Mouse (Mus musculus): ENCODE results near the gene Arhgef11. TPM values are rescaled to one million over a fixed set of nuclear protein-coding genes. Genes with fewer than 3 reads are reported as not detected.
"Not testable (repeated sequence)": the region's sequence is repeated elsewhere in the genome, so short reads cannot be mapped to it uniquely, and the experiment has no call there.

The Arhgef11 gene
- 26.2 and 26.5 TPM in 2 replicates for polyA plus RNA-seq (2015; fragmentation: Nextera tagmentation; extraction: Ambion mirVana)

- peaks cover 36% of the 10 kb centered on the region for H3K4me1 ChIP-seq (ENCODE audit: control insufficient read depth, insufficient read depth, low read length)
- H3K36me3 ChIP-seq (ENCODE audit: control insufficient read depth, insufficient read depth, low read length) = no peaks in the 10 kb centered on the region
- H3K9me3 ChIP-seq (replicated peaks; ENCODE audit: control insufficient read depth, low read length, poor library complexity, severe bottlenecking) = no peaks in the 10 kb centered on the region
- peak within 1 kb of the TSS; percentile 94 for H3K27ac ChIP-seq (ENCODE audit: low read length)
- WGBS = 1% methylated on average over 68 of the region's 101 CpGs
- H3K4me3 ChIP-seq (ENCODE audit: low read depth, low read length) = peak within 1 kb of the TSS; percentile 88
- peak within 1 kb of the TSS; percentile 91 for H3K4me2 ChIP-seq (ENCODE audit: low read length)
- ATAC-seq = peak; percentile 94
- peak within 1 kb of the TSS; percentile 93 for H3K9ac ChIP-seq (ENCODE audit: low read depth, low read length)
- H3K27me3 ChIP-seq (ENCODE audit: control insufficient read depth, insufficient read depth, low read depth, low read length) = no peaks in the 10 kb centered on the region
Observed at GRCm38 (mm10) chr3:87616957-87617810, at the start of gene Arhgef11. Arhgef11 (plus strand) TSS chr3:87617559.

GRCm38 (mm10) chr3:87568681-87569080 lies 48.7 kb upstream of the Arhgef11 start:
- H3K4me2 ChIP-seq (ENCODE audit: low read length) = no peak overlapping the region
- no peaks in the 10 kb centered on the region for H3K9me3 ChIP-seq (replicated peaks; ENCODE audit: control insufficient read depth, low read length, poor library complexity, severe bottlenecking)
- WGBS = 97% methylated on average over 5 of the region's 5 CpGs

DNA sequence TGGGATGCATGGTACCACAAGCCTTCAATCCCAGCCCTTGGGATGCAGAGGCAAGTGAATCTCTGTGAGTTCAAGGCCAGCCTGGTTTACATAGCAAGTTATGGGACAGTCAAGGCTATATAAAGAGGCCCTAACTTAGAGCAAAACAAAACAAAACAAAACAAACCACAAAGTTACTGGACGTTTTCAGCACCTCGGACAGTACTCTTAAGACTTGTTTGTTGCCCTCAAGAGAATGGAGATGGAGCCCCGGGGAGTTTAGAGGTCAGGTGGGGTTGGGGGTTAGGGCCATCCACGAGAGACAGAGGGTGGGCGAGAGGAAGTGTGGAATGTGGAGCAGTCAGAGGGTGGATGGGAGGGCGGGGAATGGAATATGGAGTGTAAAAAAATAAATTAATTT lies 41.6 kb upstream of the Arhgef11 start:
- WGBS = 38% methylated on average over 6 of the region's 6 CpGs
- Histone ChIP-seq H3K4me3 (ENCODE audit: low read depth, low read length) (no peak overlapping the region), H3K4me2 (ENCODE audit: low read length) (no peak overlapping the region), H3K9me3 (replicated peaks; ENCODE audit: control insufficient read depth, low read length, poor library complexity, severe bottlenecking) (0 out of 2 replicates have a peak, but pooled peaks cover 2% of the 10 kb centered on the region), H3K4me1 (ENCODE audit: control insufficient read depth, insufficient read depth, low read length) (no peaks in the 10 kb centered on the region), H3K9ac (ENCODE audit: low read depth, low read length) (no peak overlapping the region), H3K27me3 (ENCODE audit: control insufficient read depth, insufficient read depth, low read depth, low read length) (no peaks in the 10 kb centered on the region), H3K36me3 (ENCODE audit: control insufficient read depth, insufficient read depth, low read length) (no peaks in the 10 kb centered on the region), H3K27ac (ENCODE audit: low read length) (no peak overlapping the region)
- ATAC-seq = no peak

More at GRCm38 (mm10) chr3:87568681-87569080, 48.7 kb upstream of the Arhgef11 start:
- no peak overlapping the region for H3K27ac ChIP-seq (ENCODE audit: low read length)
- no peak overlapping the region for H3K9ac ChIP-seq (ENCODE audit: low read depth, low read length)
- no peaks in the 10 kb centered on the region for H3K27me3 ChIP-seq (ENCODE audit: control insufficient read depth, insufficient read depth, low read depth, low read length)
- H3K36me3 ChIP-seq (ENCODE audit: control insufficient read depth, insufficient read depth, low read length) = no peaks in the 10 kb centered on the region
- H3K4me3 ChIP-seq (ENCODE audit: low read depth, low read length) = no peak overlapping the region
- no peak for ATAC-seq
- peaks cover 6% of the 10 kb centered on the region; the same call in 1 of the 2 replicates for H3K4me1 ChIP-seq (ENCODE audit: control insufficient read depth, insufficient read depth, low read length)

DNA sequence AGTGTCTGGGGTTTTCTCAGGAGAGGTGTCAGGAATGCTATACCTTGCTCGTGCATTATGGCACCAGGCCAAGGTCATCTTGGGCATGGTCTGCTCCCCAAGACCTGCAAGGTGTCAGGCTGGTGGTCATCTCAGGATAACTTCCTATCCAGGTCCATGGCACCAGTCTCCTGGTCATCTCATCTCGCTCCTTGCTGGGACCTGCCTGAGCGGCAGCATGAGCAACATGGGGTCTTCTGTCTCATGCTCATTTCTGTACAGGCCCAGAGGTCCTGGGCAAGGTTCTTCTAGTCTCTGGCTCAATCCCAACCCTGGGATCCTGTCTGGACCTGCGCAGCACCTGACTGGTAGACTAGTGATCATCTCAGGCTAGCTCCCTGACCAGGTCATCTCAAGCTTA lies 35.1 kb upstream of the Arhgef11 start:
- H3K27ac ChIP-seq (ENCODE audit: low read length) = no peak overlapping the region
- no peaks in the 10 kb centered on the region for H3K4me1 ChIP-seq (ENCODE audit: control insufficient read depth, insufficient read depth, low read length)
- no peak overlapping the region for H3K4me3 ChIP-seq (ENCODE audit: low read depth, low read length)
- WGBS = 91% methylated on average over 4 of the region's 4 CpGs
- H3K36me3 ChIP-seq (ENCODE audit: control insufficient read depth, insufficient read depth, low read length) = no peaks in the 10 kb centered on the region
- H3K27me3 ChIP-seq (ENCODE audit: control insufficient read depth, insufficient read depth, low read depth, low read length) = no peaks in the 10 kb centered on the region
- ATAC-seq = no peak
- 0 out of 2 replicates have a peak, but pooled peaks cover 2% of the 10 kb centered on the region for H3K9me3 ChIP-seq (replicated peaks; ENCODE audit: control insufficient read depth, low read length, poor library complexity, severe bottlenecking)
- H3K4me2 ChIP-seq (ENCODE audit: low read length) = no peak overlapping the region
- no peak overlapping the region for H3K9ac ChIP-seq (ENCODE audit: low read depth, low read length)

- Histone ChIP-seq H3K9ac (ENCODE audit: low read depth, low read length) (no peak overlapping the region), H3K4me3 (ENCODE audit: low read depth, low read length) (no peak overlapping the region), H3K4me1 (ENCODE audit: control insufficient read depth, insufficient read depth, low read length) (no peaks in the 10 kb centered on the region), H3K9me3 (replicated peaks; ENCODE audit: control insufficient read depth, low read length, poor library complexity, severe bottlenecking) (peaks cover 3% of the 10 kb centered on the region; the same call in 1 of the 2 replicates), H3K27me3 (ENCODE audit: control insufficient read depth, insufficient read depth, low read depth, low read length) (no peaks in the 10 kb centered on the region), H3K27ac (ENCODE audit: low read length) (no peak overlapping the region), H3K4me2 (ENCODE audit: low read length) (no peak overlapping the region), H3K36me3 (ENCODE audit: control insufficient read depth, insufficient read depth, low read length) (no peaks in the 10 kb centered on the region)
- ATAC-seq = no peak
- WGBS = 69% methylated on average over 5 of the region's 5 CpGs
Observed at GRCm38 (mm10) chr3:87593793-87594192, 23.6 kb upstream of the Arhgef11 start.

- not testable (repeated sequence) for H3K4me1 ChIP-seq (ENCODE audit: control insufficient read depth, insufficient read depth, low read length); H3K36me3 ChIP-seq (ENCODE audit: control insufficient read depth, insufficient read depth, low read length); H3K9ac ChIP-seq (ENCODE audit: low read depth, low read length); H3K4me2 ChIP-seq (ENCODE audit: low read length); ATAC-seq; H3K4me3 ChIP-seq (ENCODE audit: low read depth, low read length); H3K27ac ChIP-seq (ENCODE audit: low read length); H3K9me3 ChIP-seq (replicated peaks; ENCODE audit: control insufficient read depth, low read length, poor library complexity, severe bottlenecking); H3K27me3 ChIP-seq (ENCODE audit: control insufficient read depth, insufficient read depth, low read depth, low read length)
- WGBS = 71% methylated on average over 4 of the region's 4 CpGs
Observed at GRCm38 (mm10) chr3:87595328-87595727, 22.0 kb upstream of the Arhgef11 start.

- not testable (repeated sequence) for ATAC-seq; H3K4me1 ChIP-seq (ENCODE audit: control insufficient read depth, insufficient read depth, low read length); H3K4me2 ChIP-seq (ENCODE audit: low read length); H3K27ac ChIP-seq (ENCODE audit: low read length); H3K36me3 ChIP-seq (ENCODE audit: control insufficient read depth, insufficient read depth, low read length); H3K9me3 ChIP-seq (replicated peaks; ENCODE audit: control insufficient read depth, low read length, poor library complexity, severe bottlenecking); H3K27me3 ChIP-seq (ENCODE audit: control insufficient read depth, insufficient read depth, low read depth, low read length); H3K9ac ChIP-seq (ENCODE audit: low read depth, low read length); H3K4me3 ChIP-seq (ENCODE audit: low read depth, low read length)
- 94% methylated on average over 15 of the region's 15 CpGs for WGBS
Observed at GRCm38 (mm10) chr3:87601077-87601476, 16.3 kb upstream of the Arhgef11 start.

DNA sequence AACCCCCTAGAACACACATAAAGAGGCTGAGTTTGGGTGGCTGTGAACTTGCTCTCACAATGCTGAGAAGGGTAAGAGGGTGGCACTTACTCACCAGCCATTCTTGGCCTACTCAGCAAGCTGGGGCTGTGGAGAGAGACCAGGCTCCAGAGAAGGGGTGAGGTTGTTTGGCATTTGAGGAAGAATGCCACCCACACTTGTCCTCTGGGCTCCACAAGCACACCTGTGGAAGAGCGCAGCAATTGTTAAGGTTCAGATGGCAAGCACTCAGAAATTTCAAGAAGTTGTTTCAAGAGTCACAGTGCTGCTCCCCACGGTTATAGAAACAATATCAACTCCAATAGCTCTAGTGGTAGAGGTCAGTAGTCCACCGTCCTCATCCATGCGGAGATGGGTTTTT lies 1.0 kb upstream of the Arhgef11 start:
- Histone ChIP-seq H3K36me3 (ENCODE audit: control insufficient read depth, insufficient read depth, low read length) (no peaks in the 10 kb centered on the region), H3K27ac (ENCODE audit: low read length) (peak overlapping the region; percentile 94), H3K4me1 (ENCODE audit: control insufficient read depth, insufficient read depth, low read length) (peaks cover 30% of the 10 kb centered on the region), H3K9ac (ENCODE audit: low read depth, low read length) (no peak overlapping the region), H3K4me2 (ENCODE audit: low read length) (peak overlapping the region; percentile 91; the same call in 1 of the 2 replicates), H3K4me3 (ENCODE audit: low read depth, low read length) (peak overlapping the region; percentile 88), H3K9me3 (replicated peaks; ENCODE audit: control insufficient read depth, low read length, poor library complexity, severe bottlenecking) (no peaks in the 10 kb centered on the region), H3K27me3 (ENCODE audit: control insufficient read depth, insufficient read depth, low read depth, low read length) (no peaks in the 10 kb centered on the region)
- 64% methylated on average over 4 of the region's 4 CpGs for WGBS
- no peak for ATAC-seq

- H3K27me3 ChIP-seq (ENCODE audit: control insufficient read depth, insufficient read depth, low read depth, low read length) = no peaks in the 10 kb centered on the region
- ATAC-seq = 0 out of 2 replicates have a peak, but pooled peaks have one; percentile 3
- H3K27ac ChIP-seq (ENCODE audit: low read length) = peak overlapping the region; percentile 94
- peaks cover 36% of the 10 kb centered on the region for H3K4me1 ChIP-seq (ENCODE audit: control insufficient read depth, insufficient read depth, low read length)
- no peaks in the 10 kb centered on the region for H3K36me3 ChIP-seq (ENCODE audit: control insufficient read depth, insufficient read depth, low read length)
- peak overlapping the region; percentile 88 for H3K4me3 ChIP-seq (ENCODE audit: low read depth, low read length)
- peak overlapping the region; percentile 93 for H3K9ac ChIP-seq (ENCODE audit: low read depth, low read length)
- H3K9me3 ChIP-seq (replicated peaks; ENCODE audit: control insufficient read depth, low read length, poor library complexity, severe bottlenecking) = no peaks in the 10 kb centered on the region
- WGBS = under 1% methylated on average over 6 of the region's 6 CpGs
- peak overlapping the region; percentile 91 for H3K4me2 ChIP-seq (ENCODE audit: low read length)
Observed at GRCm38 (mm10) chr3:87617811-87618130, 412 bp downstream of the Arhgef11 start.
